Mouse (Mus musculus) embryonic facial prominence, embryonic 13.5 days (tissue): ENCODE measurements around the gene Vps26a. TPM values are rescaled to one million over a fixed set of nuclear protein-coding genes. Genes with fewer than 3 reads are reported as not detected.

ENCODE experiments used
- ATAC-seq: fragments of 200-750 bp; cut with Nextera tagmentation; 2 replicates; pipeline ENCODE4 v1.8.0; 2017; ENCODE audit warnings: low read depth; ENCODE audit not compliant: insufficient number of reproducible peaks, insufficient read depth, low FRiP score, low TSS enrichment
- H3K27ac ChIP-seq: fragments of 300-500 bp; sonication (generic); 2 replicates; pipeline ENCODE4 v1.5.1; 2015; ENCODE audit warnings: moderate library complexity, mild to moderate bottlenecking, inconsistent platforms
- H3K27me3 ChIP-seq: fragments of 300-500 bp; sonication (generic); 2 replicates; pipeline ENCODE4 v1.6.1; 2015; ENCODE audit warnings: mild to moderate bottlenecking, inconsistent platforms
- H3K36me3 ChIP-seq: fragments of 300-500 bp; sonication (generic); 2 replicates; pipeline ENCODE4 v1.6.1; 2015; ENCODE audit warnings: mild to moderate bottlenecking, inconsistent platforms
- H3K4me1 ChIP-seq: fragments of 300-500 bp; sonication (generic); 2 replicates; pipeline ENCODE4 v1.6.1; 2015; ENCODE audit warnings: inconsistent platforms
- H3K4me2 ChIP-seq: fragments of 300-500 bp; sonication (generic); 2 replicates; pipeline ENCODE4 v1.6.1; 2015; ENCODE audit warnings: moderate library complexity, mild to moderate bottlenecking, inconsistent platforms
- H3K4me3 ChIP-seq: fragments of 300-500 bp; sonication (generic); 2 replicates; pipeline ENCODE4 v1.5.1; 2015; ENCODE audit warnings: mild to moderate bottlenecking, inconsistent platforms
- H3K9ac ChIP-seq: fragments of 300-500 bp; sonication (generic); 2 replicates; pipeline ENCODE4 v1.6.1; 2015; ENCODE audit warnings: mild to moderate bottlenecking, inconsistent platforms
- H3K9me3 ChIP-seq: fragments of 300-500 bp; sonication (generic); 2 replicates; pipeline ENCODE4 v1.6.1; 2016; ENCODE audit warnings: inconsistent platforms
- WGBS: fragments of 180-500 bp; shearing (Covaris S2); methylation state at CpG from one replicate; pipeline ENCODE4 v1.1.7; 2015; ENCODE audit warnings: mixed read lengths; 5-methylcytosine and 5-hydroxymethylcytosine counted together
- polyA plus RNA-seq: library from polyadenylated mRNA; unstranded; fragments of >200 nt; fragmentation: Nextera tagmentation; extraction: Ambion mirVana; gene quantifications from 2 replicates; pipeline ENCODE4 v1.2.1, GENCODE M21; 2015

Gene Vps26a
- polyA plus RNA-seq, 1 experiment from 2014 or later, result 76.0 TPM

DNA sequence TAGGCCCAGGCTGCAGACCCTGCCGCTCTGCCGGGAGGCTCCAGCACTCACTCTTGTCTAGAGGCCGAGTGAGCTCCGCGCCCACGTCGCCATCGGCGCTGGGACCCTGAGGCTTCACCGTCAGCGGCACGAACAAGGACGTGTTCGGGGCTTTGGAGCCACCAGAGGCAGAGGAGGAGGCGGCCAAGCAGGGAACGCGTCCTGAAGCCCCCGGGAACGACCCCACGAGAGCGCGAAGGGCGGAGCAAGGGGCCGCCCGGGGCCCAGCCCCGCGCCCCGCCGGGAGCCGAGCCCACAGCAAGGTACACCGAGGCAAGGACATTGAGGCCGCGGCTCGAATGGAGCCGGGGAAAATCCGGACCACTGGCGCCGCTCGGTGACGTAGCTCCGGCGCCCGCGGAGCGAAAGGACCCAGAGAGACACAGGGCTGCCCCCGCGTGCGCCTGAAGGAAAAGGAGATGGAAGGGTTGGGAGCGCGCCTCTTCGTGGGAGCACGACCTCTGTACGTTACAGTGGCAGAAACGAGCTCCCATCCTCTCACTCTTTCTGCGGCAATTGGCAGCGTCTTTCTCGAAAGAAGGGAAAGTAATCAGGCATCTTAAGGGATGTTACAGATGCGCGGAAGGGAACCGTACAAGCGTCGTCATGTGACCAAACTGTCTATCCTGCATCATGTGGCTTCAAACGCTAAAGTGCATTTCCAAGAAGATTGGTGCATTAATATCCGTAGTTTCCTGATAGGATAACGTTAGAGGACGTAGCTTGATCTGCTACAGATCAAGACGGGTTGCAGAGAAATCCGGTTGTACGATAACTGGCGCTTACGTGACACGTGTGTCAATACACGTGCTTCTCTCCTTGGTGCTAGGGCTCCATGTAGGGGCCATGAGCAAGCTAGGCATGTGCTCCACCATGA, 37.0 kb downstream of the Vps26a start, which contains the start of the genes 4930507D05Rik and Supv3l1:
Gene 4930507D05Rik, plus strand, starts transcription at position 126 of the 916 bp plus-strand sequence.
Gene Supv3l1, minus strand, starts transcription at position 375 of the 916 bp plus-strand sequence.
- peak; percentile 83 for ATAC-seq
- Histone ChIP-seq H3K27me3 (no peaks in the 10 kb centered on the region), H3K4me3 (peak within 1 kb of the TSS; percentile 98), H3K27ac (peak within 1 kb of the TSS; percentile 87), H3K4me2 (peak within 1 kb of the TSS; percentile 74), H3K9ac (peak within 1 kb of the TSS; percentile 98), H3K9me3 (no peaks in the 10 kb centered on the region), H3K4me1 (peaks cover 15% of the 10 kb centered on the region), H3K36me3 (peaks cover 28% of the 10 kb centered on the region)
- under 1% methylated on average over 73 of the region's 73 CpGs for WGBS

DNA sequence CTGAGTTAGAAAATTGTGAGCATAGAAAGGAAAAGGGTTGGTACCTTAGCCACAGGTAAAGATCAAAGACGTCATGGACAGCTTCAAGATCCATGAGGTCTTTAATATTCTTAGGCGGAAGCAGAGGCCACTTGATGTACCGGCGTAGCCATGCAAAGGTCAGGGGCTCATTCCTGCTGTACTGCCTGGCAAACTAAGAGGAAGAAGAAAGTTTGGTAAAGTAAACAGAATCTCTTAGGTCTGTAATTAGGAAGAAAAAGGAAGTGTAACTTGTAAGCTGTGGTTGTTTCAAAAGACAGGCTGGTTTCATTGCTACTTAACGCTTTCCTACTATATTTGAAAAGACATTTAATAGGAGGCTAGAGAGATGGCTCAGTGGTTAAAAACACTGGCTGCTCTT, 56.2 kb downstream of the Vps26a start:
- Histone ChIP-seq H3K9ac (no peak overlapping the region), H3K36me3 (peaks cover 76% of the 10 kb centered on the region), H3K4me1 (peaks cover 3% of the 10 kb centered on the region; the same call in 1 of the 2 replicates), H3K4me3 (no peak overlapping the region), H3K4me2 (no peak overlapping the region), H3K27me3 (no peaks in the 10 kb centered on the region), H3K9me3 (no peaks in the 10 kb centered on the region), H3K27ac (no peak overlapping the region)
- WGBS, result 95% methylated on average over 5 of the region's 5 CpGs
- no peak for ATAC-seq

GRCm38 (mm10) chr10:62425081-62425871, 61.3 kb downstream of the Vps26a start:
- H3K9me3 ChIP-seq, result no peaks in the 10 kb centered on the region
- 0 out of 2 replicates have a peak overlapping the region, but pooled peaks have one; percentile 21 for H3K9ac ChIP-seq
- H3K4me3 ChIP-seq, result no peak overlapping the region
- H3K27ac ChIP-seq, result peak overlapping the region; percentile 55; the same call in 1 of the 2 replicates
- ATAC-seq, result no peak
- peaks cover 15% of the 10 kb centered on the region for H3K4me1 ChIP-seq
- 41% methylated on average over 9 of the region's 9 CpGs for WGBS
- no peak overlapping the region for H3K4me2 ChIP-seq
- H3K27me3 ChIP-seq, result no peaks in the 10 kb centered on the region
- peaks cover 26% of the 10 kb centered on the region for H3K36me3 ChIP-seq

DNA sequence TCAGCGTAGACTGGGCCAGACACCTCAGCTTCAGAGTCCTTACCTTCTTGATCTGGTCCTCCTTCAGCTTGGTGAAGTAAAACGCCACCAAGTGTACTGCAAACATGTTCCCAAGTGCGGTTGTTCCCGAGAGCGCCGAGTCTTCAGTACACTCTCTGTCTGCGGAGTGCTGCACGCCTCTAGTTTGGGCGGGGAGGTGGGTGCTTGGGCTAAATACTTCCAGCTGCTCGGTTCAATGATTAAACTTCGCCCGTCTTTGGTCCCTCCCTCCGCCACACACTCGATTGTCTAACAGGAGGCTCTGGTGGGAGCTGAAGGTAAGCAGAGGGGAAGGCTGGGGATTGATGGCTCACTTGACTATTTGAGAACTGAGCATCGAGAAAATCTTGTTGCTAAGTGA, 64.3 kb downstream of the Vps26a start, which contains the start of gene Hkdc1:
Gene Hkdc1, minus strand, starts transcription at position 237 of the 400 bp plus-strand sequence.
- Histone ChIP-seq H3K9me3 (no peaks in the 10 kb centered on the region), H3K27ac (no peak within 1 kb of the TSS), H3K27me3 (no peaks in the 10 kb centered on the region), H3K4me1 (peaks cover 18% of the 10 kb centered on the region), H3K36me3 (no peaks in the 10 kb centered on the region), H3K9ac (peak within 1 kb of the TSS; percentile 52), H3K4me2 (peak within 1 kb of the TSS; percentile 37), H3K4me3 (peak within 1 kb of the TSS; percentile 5; the same call in 1 of the 2 replicates)
- ATAC-seq, result no peak
- 25% methylated on average over 15 of the region's 15 CpGs for WGBS

DNA sequence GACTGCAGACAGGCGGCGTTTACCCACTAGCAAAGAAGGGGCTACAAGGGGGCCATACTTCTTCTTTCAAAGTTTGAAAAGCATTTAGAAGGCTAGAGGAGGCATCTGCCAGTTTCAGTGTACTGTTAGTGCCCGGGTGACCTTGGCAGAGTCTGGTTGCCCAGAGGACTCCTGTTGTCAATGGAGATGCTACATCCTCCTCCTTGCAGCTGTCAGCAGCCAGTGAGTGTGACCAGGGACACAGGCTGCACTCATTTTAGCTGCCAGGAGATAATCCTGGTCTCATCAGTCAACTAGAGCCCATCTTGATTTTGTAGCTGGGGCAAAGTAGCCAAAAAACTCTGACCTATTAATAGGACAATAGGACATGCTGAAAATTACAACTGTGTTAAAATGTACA, 65.5 kb downstream of the Vps26a start:
- WGBS, result 83% methylated on average over 3 of the region's 3 CpGs
- Histone ChIP-seq H3K4me2 (no peak overlapping the region), H3K4me1 (peaks cover 18% of the 10 kb centered on the region), H3K27me3 (no peaks in the 10 kb centered on the region), H3K36me3 (no peaks in the 10 kb centered on the region), H3K4me3 (no peak overlapping the region), H3K9me3 (no peaks in the 10 kb centered on the region), H3K9ac (no peak overlapping the region), H3K27ac (no peak overlapping the region)
- no peak for ATAC-seq

DNA sequence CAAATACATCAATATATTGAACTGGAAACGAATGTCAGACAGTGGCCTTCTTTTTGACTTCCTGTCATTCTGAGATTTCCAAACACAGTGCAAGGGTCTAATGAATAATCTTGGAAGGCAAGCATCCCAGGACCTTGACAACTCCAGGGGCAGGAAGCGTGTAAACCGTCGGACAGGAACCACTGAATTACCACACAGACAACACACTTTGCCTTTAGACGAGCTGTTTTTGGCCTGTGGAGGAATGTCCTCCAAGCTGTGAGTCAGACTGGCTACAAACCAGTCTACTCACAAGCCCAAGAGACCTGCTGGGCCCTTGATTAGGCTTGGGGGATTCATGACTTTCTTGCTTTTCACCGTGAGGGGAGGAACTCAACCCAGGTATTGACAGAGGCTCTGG, 66.2 kb downstream of the Vps26a start:
- no peaks in the 10 kb centered on the region for H3K27me3 ChIP-seq
- no peak overlapping the region for H3K9ac ChIP-seq
- H3K27ac ChIP-seq, result no peak overlapping the region
- H3K36me3 ChIP-seq, result no peaks in the 10 kb centered on the region
- H3K4me3 ChIP-seq, result no peak overlapping the region
- no peaks in the 10 kb centered on the region for H3K9me3 ChIP-seq
- 71% methylated on average over 6 of the region's 6 CpGs for WGBS
- H3K4me2 ChIP-seq, result no peak overlapping the region
- ATAC-seq, result no peak
- peaks cover 14% of the 10 kb centered on the region for H3K4me1 ChIP-seq

DNA sequence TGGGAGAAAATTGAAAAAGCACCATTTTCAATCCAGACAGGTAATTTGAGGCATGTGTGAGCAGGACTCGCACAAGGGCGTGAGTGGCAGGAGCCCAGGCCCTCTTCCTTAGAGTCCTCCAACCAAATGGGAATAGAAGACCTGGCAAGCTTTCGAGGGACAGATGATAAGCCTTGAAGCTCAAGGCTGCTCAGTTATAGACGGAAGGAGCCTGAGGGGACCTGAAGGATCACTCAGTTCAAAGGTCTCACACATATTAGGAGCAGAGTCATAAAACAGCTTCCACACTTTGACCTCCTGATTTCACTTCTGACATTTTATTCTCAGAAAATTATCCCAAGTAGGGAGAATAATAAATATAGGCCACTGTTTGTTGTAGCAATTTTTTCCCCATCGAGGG, 67.2 kb downstream of the Vps26a start:
- peaks cover 10% of the 10 kb centered on the region; the same call in 1 of the 2 replicates for H3K4me1 ChIP-seq
- WGBS, result 60% methylated on average over 5 of the region's 5 CpGs
- no peak for ATAC-seq

GRCm38 (mm10) chr10:62418831-62419356, 67.7 kb downstream of the Vps26a start:
- ATAC-seq, result no peak

More for the DNA sequence above, 67.2 kb downstream of the Vps26a start:
- H3K9ac ChIP-seq, result no peak overlapping the region
- no peaks in the 10 kb centered on the region for H3K9me3 ChIP-seq
- no peak overlapping the region for H3K4me3 ChIP-seq
- H3K4me2 ChIP-seq, result no peak overlapping the region
- H3K27me3 ChIP-seq, result no peaks in the 10 kb centered on the region
- H3K27ac ChIP-seq, result no peak overlapping the region
- H3K36me3 ChIP-seq, result no peaks in the 10 kb centered on the region

GRCm38 (mm10) chr10:62413606-62413982, 73.0 kb downstream of the Vps26a start:
- no peaks in the 10 kb centered on the region for H3K36me3 ChIP-seq
- no peak for ATAC-seq
- H3K27ac ChIP-seq, result no peak overlapping the region
- no peak overlapping the region for H3K4me2 ChIP-seq
- H3K4me3 ChIP-seq, result no peak overlapping the region
- H3K27me3 ChIP-seq, result 0 out of 2 replicates have a peak, but pooled peaks cover 4% of the 10 kb centered on the region
- WGBS, result 32% methylated on average over 4 of the region's 4 CpGs
- H3K4me1 ChIP-seq, result 0 out of 2 replicates have a peak, but pooled peaks cover 3% of the 10 kb centered on the region
- no peak overlapping the region for H3K9ac ChIP-seq
- no peaks in the 10 kb centered on the region for H3K9me3 ChIP-seq

More at GRCm38 (mm10) chr10:62418831-62419356, 67.7 kb downstream of the Vps26a start:
- H3K27me3 ChIP-seq, result no peaks in the 10 kb centered on the region
- H3K9ac ChIP-seq, result no peak overlapping the region
- H3K9me3 ChIP-seq, result no peaks in the 10 kb centered on the region
- no peak overlapping the region for H3K4me3 ChIP-seq
- WGBS, result 49% methylated on average over 7 of the region's 7 CpGs
- no peak overlapping the region for H3K27ac ChIP-seq
- H3K4me1 ChIP-seq, result peaks cover 10% of the 10 kb centered on the region; the same call in 1 of the 2 replicates
- no peak overlapping the region for H3K4me2 ChIP-seq
- H3K36me3 ChIP-seq, result no peaks in the 10 kb centered on the region

- H3K36me3 ChIP-seq, result no peaks in the 10 kb centered on the region
- no peaks in the 10 kb centered on the region for H3K9me3 ChIP-seq
- no peak for ATAC-seq
- WGBS, result 27% methylated on average over 8 of the region's 8 CpGs
- 0 out of 2 replicates have a peak, but pooled peaks cover 4% of the 10 kb centered on the region for H3K27me3 ChIP-seq
- no peaks in the 10 kb centered on the region for H3K4me1 ChIP-seq
- H3K27ac ChIP-seq, result no peak overlapping the region
- H3K9ac ChIP-seq, result no peak overlapping the region
- H3K4me3 ChIP-seq, result no peak overlapping the region
- no peak overlapping the region for H3K4me2 ChIP-seq
Measured at GRCm38 (mm10) chr10:62412906-62413605, 73.5 kb downstream of the Vps26a start.
